Mouse (Mus musculus): Measurements from ENCODE around the gene Idi2. TPM values are rescaled to one million over a fixed set of nuclear protein-coding genes. Genes with fewer than 3 reads are reported as not detected.
"Not testable (repeated sequence)": the region's sequence is repeated elsewhere in the genome, so short reads cannot be mapped to it uniquely, and the experiment has no call there.

Idi2 gene
- polyA plus RNA-seq (2016; fragmentation: Nextera tagmentation; extraction: Ambion mirVana): not detected in 2 replicates

DNA sequence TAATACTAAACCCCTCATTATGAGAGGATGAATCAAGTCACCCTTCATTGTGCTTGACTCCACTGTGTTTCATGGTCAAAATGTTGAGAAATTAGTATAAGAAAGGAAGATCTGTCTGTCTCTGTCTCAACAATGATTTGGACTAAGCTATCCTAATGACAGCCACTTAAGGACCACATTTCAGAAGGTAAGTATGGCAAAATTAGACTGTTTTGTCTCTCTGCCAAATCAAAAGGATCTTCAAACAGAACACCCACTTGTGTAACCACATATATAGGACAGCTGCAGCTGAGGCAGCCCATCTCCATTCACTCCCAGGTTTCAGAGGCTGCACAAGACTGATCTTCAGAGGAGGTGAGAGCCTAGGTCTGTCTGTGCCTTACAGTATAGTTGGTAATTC lies at the start of gene Idi2:
Gene Idi2 (plus strand): TSS at position 301 of the 400 bp plus-strand sequence.
- ATAC-seq (ENCODE audit: low FRiP score); H3K4me3 ChIP-seq (replicated peaks); H3K4me1 ChIP-seq; H3K4me2 ChIP-seq; H3K9ac ChIP-seq; H3K27me3 ChIP-seq; H3K27ac ChIP-seq; H3K36me3 ChIP-seq (replicated peaks); H3K9me3 ChIP-seq: not testable (repeated sequence)

GRCm38 (mm10) chr13:8905986-8906385 lies 46.7 kb upstream of the Idi2 start:
- not testable (repeated sequence) for H3K27me3 ChIP-seq; H3K36me3 ChIP-seq (replicated peaks); H3K4me1 ChIP-seq; H3K4me3 ChIP-seq (replicated peaks); H3K9me3 ChIP-seq; H3K27ac ChIP-seq; H3K9ac ChIP-seq; H3K4me2 ChIP-seq; ATAC-seq (ENCODE audit: low FRiP score)
- 91% methylated on average over 2 of the region's 2 CpGs for WGBS

- not testable (repeated sequence) for ATAC-seq (ENCODE audit: low FRiP score); H3K4me3 ChIP-seq (replicated peaks); H3K4me2 ChIP-seq; H3K9ac ChIP-seq; H3K27ac ChIP-seq; H3K9me3 ChIP-seq; H3K4me1 ChIP-seq; H3K36me3 ChIP-seq (replicated peaks); H3K27me3 ChIP-seq
- WGBS: 91% methylated on average over 8 of the region's 8 CpGs
Observed at GRCm38 (mm10) chr13:8913890-8914289, 38.8 kb upstream of the Idi2 start.

- WGBS: 63% methylated on average over 2 of the region's 2 CpGs
Observed at GRCm38 (mm10) chr13:8933499-8933898, 19.2 kb upstream of the Idi2 start.

DNA sequence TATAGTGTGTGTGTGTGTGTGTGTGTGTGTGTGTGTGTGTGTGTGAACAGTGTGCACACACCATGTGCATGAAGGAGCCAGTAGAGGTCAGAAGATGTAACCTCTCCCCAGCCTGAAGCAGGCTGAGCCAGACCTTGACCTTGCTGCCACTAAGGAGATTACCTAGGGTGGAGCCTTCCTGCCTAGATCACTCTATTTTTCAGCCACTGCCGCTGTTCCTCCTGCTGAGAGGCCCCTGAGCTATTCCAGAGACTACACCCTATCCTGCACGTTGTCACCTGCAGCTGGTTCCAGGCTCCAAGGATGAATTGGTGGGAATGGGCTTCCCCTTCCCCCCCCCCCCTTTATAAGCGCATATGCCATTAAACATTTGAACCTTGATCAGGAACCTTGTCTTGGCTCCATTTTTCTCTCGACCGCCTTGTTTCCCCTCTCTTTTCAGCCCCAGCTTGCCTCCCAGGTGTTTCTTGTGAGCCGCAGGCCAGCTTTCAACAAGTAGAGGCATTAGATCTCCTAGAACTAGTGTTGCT lies 15.0 kb upstream of the Idi2 start:
- H3K27ac ChIP-seq; ATAC-seq (ENCODE audit: low FRiP score); H3K36me3 ChIP-seq (replicated peaks); H3K9ac ChIP-seq; H3K4me1 ChIP-seq; H3K4me3 ChIP-seq (replicated peaks); H3K4me2 ChIP-seq; H3K27me3 ChIP-seq; H3K9me3 ChIP-seq: not testable (repeated sequence)
- WGBS: 86% methylated on average over 6 of the region's 6 CpGs

More at GRCm38 (mm10) chr13:8933499-8933898, 19.2 kb upstream of the Idi2 start:
- H3K4me2 ChIP-seq: no peak overlapping the region
- H3K36me3 ChIP-seq (replicated peaks): no peaks in the 10 kb centered on the region
- H3K27ac ChIP-seq: no peak overlapping the region
- H3K27me3 ChIP-seq: no peaks in the 10 kb centered on the region
- no peak for ATAC-seq (ENCODE audit: low FRiP score)
- H3K4me3 ChIP-seq (replicated peaks): no peak overlapping the region
- no peaks in the 10 kb centered on the region for H3K9me3 ChIP-seq
- no peak overlapping the region for H3K9ac ChIP-seq
- H3K4me1 ChIP-seq: no peaks in the 10 kb centered on the region

- H3K4me2 ChIP-seq; H3K36me3 ChIP-seq (replicated peaks); H3K27ac ChIP-seq; H3K9me3 ChIP-seq; H3K4me3 ChIP-seq (replicated peaks); H3K4me1 ChIP-seq; ATAC-seq (ENCODE audit: low FRiP score); H3K27me3 ChIP-seq; H3K9ac ChIP-seq: not testable (repeated sequence)
- 94% methylated on average over 4 of the region's 4 CpGs for WGBS
Observed at GRCm38 (mm10) chr13:8941110-8941509, 11.6 kb upstream of the Idi2 start.

GRCm38 (mm10) chr13:8941701-8942100 lies 11.0 kb upstream of the Idi2 start:
- not testable (repeated sequence) for H3K4me3 ChIP-seq (replicated peaks); H3K4me2 ChIP-seq; ATAC-seq (ENCODE audit: low FRiP score); H3K27ac ChIP-seq; H3K36me3 ChIP-seq (replicated peaks); H3K9ac ChIP-seq; H3K4me1 ChIP-seq; H3K27me3 ChIP-seq; H3K9me3 ChIP-seq
- WGBS: 80% methylated on average over 1 of the region's 5 CpGs

DNA sequence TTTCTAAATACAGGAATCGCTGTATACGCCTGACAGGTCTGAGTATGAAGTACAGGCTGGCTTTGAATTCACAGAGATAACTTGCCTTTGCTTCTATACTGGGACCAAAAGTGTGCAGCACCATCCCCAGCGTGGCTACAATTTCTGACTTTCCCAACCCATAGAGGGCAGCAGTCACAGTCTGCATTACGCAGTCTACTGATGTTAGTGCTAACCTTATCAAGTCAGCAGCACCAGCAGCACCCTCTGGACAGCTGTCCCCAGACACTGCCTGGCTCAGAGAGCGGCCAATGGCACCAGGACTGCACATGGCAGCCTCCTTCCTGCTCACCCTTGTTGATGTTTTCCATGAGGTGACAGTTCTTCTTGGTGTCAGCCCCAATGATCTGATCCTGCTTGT lies 8.8 kb upstream of the Idi2 start:
- WGBS: no CpG with 5 or more reads among the region's 5 CpGs
- H3K4me3 ChIP-seq (replicated peaks); ATAC-seq (ENCODE audit: low FRiP score); H3K36me3 ChIP-seq (replicated peaks); H3K27ac ChIP-seq; H3K27me3 ChIP-seq; H3K9ac ChIP-seq; H3K9me3 ChIP-seq; H3K4me1 ChIP-seq; H3K4me2 ChIP-seq: not testable (repeated sequence)

DNA sequence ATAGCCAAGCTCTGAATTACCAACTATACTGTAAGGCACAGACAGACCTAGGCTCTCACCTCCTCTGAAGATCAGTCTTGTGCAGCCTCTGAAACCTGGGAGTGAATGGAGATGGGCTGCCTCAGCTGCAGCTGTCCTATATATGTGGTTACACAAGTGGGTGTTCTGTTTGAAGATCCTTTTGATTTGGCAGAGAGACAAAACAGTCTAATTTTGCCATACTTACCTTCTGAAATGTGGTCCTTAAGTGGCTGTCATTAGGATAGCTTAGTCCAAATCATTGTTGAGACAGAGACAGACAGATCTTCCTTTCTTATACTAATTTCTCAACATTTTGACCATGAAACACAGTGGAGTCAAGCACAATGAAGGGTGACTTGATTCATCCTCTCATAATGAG lies 4.5 kb upstream of the Idi2 start, which contains the start of gene Gm9745:
Gene Gm9745 (minus strand): TSS at position 101 of the 400 bp plus-strand sequence.
- H3K27me3 ChIP-seq; H3K27ac ChIP-seq; H3K36me3 ChIP-seq (replicated peaks); H3K9ac ChIP-seq; H3K4me1 ChIP-seq; H3K4me2 ChIP-seq; H3K9me3 ChIP-seq; H3K4me3 ChIP-seq (replicated peaks); ATAC-seq (ENCODE audit: low FRiP score): not testable (repeated sequence)

DNA sequence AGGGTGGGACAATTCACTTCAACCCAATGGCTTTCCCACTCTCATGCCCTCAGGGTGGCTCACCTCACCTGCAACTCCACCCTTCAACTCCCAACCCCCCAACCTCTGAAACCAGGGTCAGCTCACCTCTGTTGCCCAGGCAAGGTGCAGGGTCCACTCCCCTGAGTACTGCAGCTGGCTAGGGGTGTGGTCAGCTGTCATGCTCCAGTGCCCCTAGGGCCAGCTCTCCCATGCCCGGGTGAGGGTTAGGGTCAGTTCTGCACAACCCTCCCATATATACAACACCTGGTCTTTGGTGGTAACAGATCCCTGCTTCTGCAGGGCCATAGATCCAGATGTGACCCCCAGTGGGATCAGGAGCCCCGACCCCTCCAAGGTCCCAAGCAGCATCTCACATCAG lies 2.5 kb downstream of the Idi2 start:
- not testable (repeated sequence) for H3K4me1 ChIP-seq; H3K4me2 ChIP-seq; H3K4me3 ChIP-seq (replicated peaks); H3K9me3 ChIP-seq; ATAC-seq (ENCODE audit: low FRiP score); H3K27ac ChIP-seq; H3K9ac ChIP-seq; H3K27me3 ChIP-seq; H3K36me3 ChIP-seq (replicated peaks)
- WGBS: 90% methylated on average over 2 of the region's 2 CpGs

GRCm38 (mm10) chr13:8956873-8957272 lies 4.2 kb downstream of the Idi2 start:
- WGBS: no CpG with 5 or more reads among the region's 5 CpGs
- not testable (repeated sequence) for H3K27ac ChIP-seq; ATAC-seq (ENCODE audit: low FRiP score); H3K4me3 ChIP-seq (replicated peaks); H3K9ac ChIP-seq; H3K9me3 ChIP-seq; H3K27me3 ChIP-seq; H3K36me3 ChIP-seq (replicated peaks); H3K4me2 ChIP-seq; H3K4me1 ChIP-seq

- not testable (repeated sequence) for H3K36me3 ChIP-seq (replicated peaks); H3K9ac ChIP-seq; H3K27me3 ChIP-seq; H3K4me1 ChIP-seq; H3K27ac ChIP-seq; ATAC-seq (ENCODE audit: low FRiP score); H3K9me3 ChIP-seq; H3K4me3 ChIP-seq (replicated peaks); H3K4me2 ChIP-seq
- 92% methylated on average over 1 of the region's 5 CpGs for WGBS
Observed at GRCm38 (mm10) chr13:8959058-8959457, 6.4 kb downstream of the Idi2 start.

DNA sequence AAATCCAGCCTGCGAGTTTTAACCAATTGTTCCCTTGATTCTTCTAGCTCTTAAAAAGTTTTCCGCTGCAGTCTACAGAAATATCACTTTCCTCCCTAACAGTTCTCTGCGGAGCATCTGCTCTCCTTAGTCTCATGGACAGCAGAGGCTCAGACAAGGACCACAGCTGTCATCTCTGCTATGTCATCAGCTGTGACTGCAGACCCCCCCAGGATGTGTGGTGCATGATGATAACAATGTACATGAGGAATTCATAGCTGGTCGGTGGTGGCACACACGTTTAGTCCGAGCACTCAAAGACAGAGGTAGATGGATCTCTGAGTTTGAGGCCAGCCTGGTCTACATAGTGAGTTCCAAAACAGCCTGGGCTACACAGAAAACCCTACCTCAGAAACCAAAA lies 6.9 kb downstream of the Idi2 start:
- not testable (repeated sequence) for ATAC-seq (ENCODE audit: low FRiP score); H3K36me3 ChIP-seq (replicated peaks); H3K27me3 ChIP-seq; H3K4me2 ChIP-seq; H3K9me3 ChIP-seq; H3K4me1 ChIP-seq; H3K9ac ChIP-seq; H3K4me3 ChIP-seq (replicated peaks); H3K27ac ChIP-seq
- 89% methylated on average over 6 of the region's 6 CpGs for WGBS

Data from forebrain, embryonic 12.5 days (tissue).